Mouse (Mus musculus): Measurements from ENCODE around the gene Scamp1.

GRCm38 (mm10) chr13:94152836-94153235, 132.8 kb downstream of the Scamp1 start:
- TF ChIP-seq CTCF (IDR thresholded peaks at IDR 0.05; ENCODE audit: low read depth) (no peak), EP300 (IDR thresholded peaks at IDR 0.05; ENCODE audit: low read depth) (no peak)
